Mouse (Mus musculus) G1E (cell line): ENCODE results near the gene Ropn1.

ENCODE experiments used
- CTCF ChIP-seq: IDR thresholded peaks from 2 replicates; pipeline ENCODE4 v1.5.1; 2012; ENCODE audit warnings: low read depth, low read length, inconsistent platforms, mixed read lengths
- GATA1 ChIP-seq: IDR thresholded peaks from 2 replicates; pipeline ENCODE4 v1.6.1; 2012; ENCODE audit warnings: borderline replicate concordance, low read length, inconsistent platforms, mixed read lengths
- GATA2 ChIP-seq: IDR thresholded peaks from 2 replicates; pipeline ENCODE4 v1.6.1; 2012; ENCODE audit warnings: low read depth, low read length, inconsistent platforms, borderline replicate concordance
- POLR2AphosphoS5 ChIP-seq: IDR thresholded peaks from 2 replicates; pipeline ENCODE4 v1.6.1; 2012; ENCODE audit warnings: low read depth, low read length, inconsistent platforms; ENCODE audit not compliant: insufficient replicate concordance
- TAL1 ChIP-seq: conservative IDR thresholded peaks from 2 replicates; pipeline ENCODE4 v1.6.1; 2012; ENCODE audit warnings: low read depth, low read length, inconsistent platforms, mixed read lengths

GRCm38 (mm10) chr16:34694477-34694876, 44.8 kb downstream of the Ropn1 start:
- no peak for TF ChIP-seq CTCF
- no peak for TF ChIP-seq TAL1
- TF ChIP-seq GATA1 = no peak
- no peak for TF ChIP-seq GATA2
- no peak for TF ChIP-seq POLR2AphosphoS5
